Mouse (Mus musculus) WW6 (cell line): ENCODE results near the gene Agk.

Experiments
- DNase-seq: peaks from one replicate; pipeline ENCODE4 v3.0.0-alpha.2; 2013; ENCODE audit warnings: low read depth, low spot score

The Agk gene

GRCm38 (mm10) chr6:40443281-40443928, 118.4 kb downstream of the Agk start:
- no peak for DNase-seq
